Mouse (Mus musculus): Measurements from ENCODE around the gene Bcr. TPM values are rescaled to one million over a fixed set of nuclear protein-coding genes. Genes with fewer than 3 reads are reported as not detected.
A peak's percentile ranks its signal among the peaks of the same experiment; 100 is the strongest.
"Not testable (repeated sequence)": the region's sequence is repeated elsewhere in the genome, so short reads cannot be mapped to it uniquely, and the experiment has no call there.

The Bcr gene
- polyA plus RNA-seq, 1 experiment from 2014 or later: 1.3 TPM

- Histone ChIP-seq H3K9ac (no peak within 1 kb of the TSS), H3K4me3 (replicated peaks) (no peak within 1 kb of the TSS), H3K4me2 (no peak within 1 kb of the TSS), H3K27ac (replicated peaks) (no peak within 1 kb of the TSS), H3K27me3 (no peaks in the 10 kb centered on the region), H3K4me1 (replicated peaks) (peaks cover 9% of the 10 kb centered on the region; the same call in 1 of the 2 replicates), H3K36me3 (replicated peaks) (no peaks in the 10 kb centered on the region), H3K9me3 (replicated peaks) (no peaks in the 10 kb centered on the region)
- WGBS (ENCODE audit: insufficient replicate concordance): 48% methylated on average over 10 of the region's 10 CpGs
- ATAC-seq (ENCODE audit: insufficient read depth): no peak
Measured at GRCm38 (mm10) chr10:75032395-75032794, 28.0 kb upstream of the Bcr start, which contains the start of gene Rsph14. Gene Rsph14 (minus strand): TSS chr10:75032586.

DNA sequence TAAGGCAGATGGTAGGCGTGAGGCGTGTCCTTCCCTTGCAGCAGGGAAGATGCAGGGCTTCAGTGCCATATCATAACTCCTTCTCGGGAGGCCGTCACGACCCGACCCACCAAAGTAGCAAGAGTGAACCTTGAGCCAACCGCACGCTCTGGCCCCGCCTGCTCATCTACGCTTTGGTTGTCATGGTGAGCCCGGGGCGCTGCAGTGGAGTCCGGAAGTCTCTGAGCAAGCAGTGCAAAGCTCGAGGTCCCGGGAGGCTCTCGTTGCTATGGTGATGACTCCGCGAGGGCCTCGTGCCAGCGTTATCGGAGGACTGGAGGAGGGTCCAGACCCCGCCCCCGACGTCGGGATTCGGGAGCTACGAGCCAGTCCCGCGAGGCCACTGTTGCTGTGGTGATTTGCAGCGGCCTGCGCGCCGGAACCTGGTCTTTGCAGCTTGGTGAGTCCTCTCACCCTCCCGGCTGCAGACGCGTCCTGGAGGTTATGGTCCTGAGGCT, 23.5 kb upstream of the Bcr start, which contains the start of gene Rab36:
TSS of gene Rab36 (plus strand) at position 176 of the 497 bp plus-strand sequence.
- peak; percentile 85 for ATAC-seq (ENCODE audit: insufficient read depth)
- Histone ChIP-seq H3K27me3 (no peaks in the 10 kb centered on the region), H3K4me3 (replicated peaks) (peak within 1 kb of the TSS; percentile 26), H3K4me2 (peak within 1 kb of the TSS; percentile 56), H3K4me1 (replicated peaks) (0 out of 2 replicates have a peak, but pooled peaks cover 8% of the 10 kb centered on the region), H3K27ac (replicated peaks) (0 out of 2 replicates have a peak within 1 kb of the TSS, but pooled peaks have one; percentile 3), H3K9ac (no peak within 1 kb of the TSS), H3K9me3 (replicated peaks) (no peaks in the 10 kb centered on the region), H3K36me3 (replicated peaks) (no peaks in the 10 kb centered on the region)
- WGBS (ENCODE audit: insufficient replicate concordance): under 1% methylated on average over 36 of the region's 36 CpGs

GRCm38 (mm10) chr10:75042060-75042459, 18.3 kb upstream of the Bcr start:
- H3K9me3 ChIP-seq (replicated peaks); H3K4me2 ChIP-seq; H3K27me3 ChIP-seq; ATAC-seq (ENCODE audit: insufficient read depth); H3K36me3 ChIP-seq (replicated peaks); H3K9ac ChIP-seq; H3K4me3 ChIP-seq (replicated peaks); H3K27ac ChIP-seq (replicated peaks): not testable (repeated sequence)
- peaks cover 22% of the 10 kb centered on the region for H3K4me1 ChIP-seq (replicated peaks)
- WGBS (ENCODE audit: insufficient replicate concordance): 4% methylated on average over 1 of the region's 1 CpGs

- Histone ChIP-seq H3K4me2 (no peak overlapping the region), H3K27me3 (no peaks in the 10 kb centered on the region), H3K9ac (no peak overlapping the region), H3K4me1 (replicated peaks) (peaks cover 16% of the 10 kb centered on the region), H3K4me3 (replicated peaks) (no peak overlapping the region), H3K27ac (replicated peaks) (no peak overlapping the region), H3K9me3 (replicated peaks) (no peaks in the 10 kb centered on the region), H3K36me3 (replicated peaks) (no peaks in the 10 kb centered on the region)
- ATAC-seq (ENCODE audit: insufficient read depth): peak; percentile 33; the same call in 1 of the 2 replicates
- WGBS (ENCODE audit: insufficient replicate concordance): 12% methylated on average over 7 of the region's 7 CpGs
Measured at GRCm38 (mm10) chr10:75044459-75044858, 15.9 kb upstream of the Bcr start.

DNA sequence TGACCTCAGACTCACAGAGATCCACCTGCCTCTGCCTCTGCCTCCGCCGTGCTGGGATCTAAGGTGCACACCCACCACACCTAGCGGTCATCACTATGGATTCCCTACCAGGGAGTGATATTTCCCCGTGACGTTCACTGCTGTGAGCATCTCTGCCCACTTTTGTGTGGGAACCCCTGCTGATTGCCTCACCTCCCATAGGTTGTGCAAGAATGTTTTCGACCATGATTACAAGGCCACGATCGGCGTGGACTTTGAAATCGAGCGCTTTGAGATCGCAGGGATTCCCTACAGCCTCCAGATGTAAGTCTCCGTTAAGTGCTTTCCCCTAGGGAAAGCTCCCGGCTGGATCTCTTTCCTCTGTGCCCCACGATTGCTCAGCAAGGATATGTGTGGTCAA, 14.6 kb upstream of the Bcr start:
- no peak overlapping the region for H3K4me3 ChIP-seq (replicated peaks)
- peaks cover 16% of the 10 kb centered on the region for H3K4me1 ChIP-seq (replicated peaks)
- no peaks in the 10 kb centered on the region for H3K36me3 ChIP-seq (replicated peaks)
- H3K9me3 ChIP-seq (replicated peaks): no peaks in the 10 kb centered on the region
- H3K27ac ChIP-seq (replicated peaks): no peak overlapping the region
- no peaks in the 10 kb centered on the region for H3K27me3 ChIP-seq
- 71% methylated on average over 15 of the region's 15 CpGs for WGBS (ENCODE audit: insufficient replicate concordance)
- 0 out of 2 replicates have a peak overlapping the region, but pooled peaks have one; percentile 15 for H3K4me2 ChIP-seq
- H3K9ac ChIP-seq: no peak overlapping the region
- no peak for ATAC-seq (ENCODE audit: insufficient read depth)

DNA sequence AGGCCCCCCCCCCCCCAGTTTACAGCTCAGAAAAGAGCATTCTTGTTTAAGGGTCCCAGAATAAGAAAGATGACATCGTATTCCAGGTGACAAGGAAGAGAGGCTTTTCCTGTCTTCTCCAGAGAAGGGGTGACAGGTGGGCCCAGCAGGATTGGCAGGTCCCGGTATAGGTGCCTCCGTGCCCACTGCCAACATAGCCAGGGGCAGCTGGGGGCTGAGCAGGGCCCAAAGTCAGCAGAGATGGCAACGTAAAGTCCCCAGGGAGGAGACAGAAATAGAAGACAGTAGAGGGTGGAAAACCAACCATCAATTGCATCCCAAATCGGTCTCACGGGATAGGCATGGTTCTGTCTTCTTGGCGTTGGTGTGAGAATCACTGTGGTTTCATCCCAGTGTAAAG, 11.7 kb upstream of the Bcr start:
- Histone ChIP-seq H3K4me2 (no peak overlapping the region), H3K4me1 (replicated peaks) (peaks cover 24% of the 10 kb centered on the region), H3K9ac (no peak overlapping the region), H3K9me3 (replicated peaks) (no peaks in the 10 kb centered on the region), H3K27me3 (no peaks in the 10 kb centered on the region), H3K4me3 (replicated peaks) (no peak overlapping the region), H3K36me3 (replicated peaks) (no peaks in the 10 kb centered on the region), H3K27ac (replicated peaks) (no peak overlapping the region)
- 86% methylated on average over 7 of the region's 7 CpGs for WGBS (ENCODE audit: insufficient replicate concordance)
- ATAC-seq (ENCODE audit: insufficient read depth): no peak

DNA sequence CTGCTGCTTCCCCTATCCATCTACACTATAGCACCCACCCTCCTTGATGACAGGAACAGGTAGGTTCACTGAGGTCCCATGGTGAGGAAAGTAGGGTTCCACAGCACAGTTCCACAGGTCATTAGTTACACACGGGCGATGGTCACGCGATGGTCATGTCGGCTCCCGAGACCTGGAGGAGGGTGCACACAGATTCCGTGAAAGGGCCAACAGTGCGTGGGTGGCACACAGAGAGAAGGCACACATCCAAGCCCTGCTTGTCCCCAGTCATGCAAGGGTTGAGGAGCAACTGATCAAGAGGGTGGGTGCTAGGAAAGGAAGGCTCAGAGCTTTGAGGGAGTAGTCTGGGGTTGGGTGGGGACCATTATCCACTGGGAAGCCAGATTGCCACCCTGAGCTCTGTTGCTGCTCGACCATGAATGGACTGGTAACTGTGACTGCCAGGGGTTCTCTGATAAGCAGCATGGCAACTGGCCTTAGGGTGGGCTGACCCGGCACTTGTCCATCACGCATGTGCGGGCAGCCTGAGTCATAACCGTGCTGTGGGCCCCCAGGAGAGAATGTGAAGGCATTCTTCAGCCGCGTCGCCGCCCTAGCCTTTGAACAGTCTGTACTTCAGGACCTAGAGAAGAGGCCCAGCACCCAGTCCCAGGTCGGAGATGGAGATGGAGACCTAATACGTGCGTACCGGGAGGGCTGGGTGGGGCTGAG, 8.9 kb upstream of the Bcr start:
- H3K9ac ChIP-seq: no peak overlapping the region

GRCm38 (mm10) chr10:75052902-75053301, 7.5 kb upstream of the Bcr start:
- Histone ChIP-seq H3K4me3 (replicated peaks) (no peak overlapping the region), H3K9ac (no peak overlapping the region), H3K27me3 (no peaks in the 10 kb centered on the region), H3K9me3 (replicated peaks) (no peaks in the 10 kb centered on the region), H3K4me1 (replicated peaks) (peaks cover 41% of the 10 kb centered on the region), H3K27ac (replicated peaks) (0 out of 2 replicates have a peak overlapping the region, but pooled peaks have one; percentile 2), H3K4me2 (no peak overlapping the region), H3K36me3 (replicated peaks) (no peaks in the 10 kb centered on the region)
- 57% methylated on average over 8 of the region's 8 CpGs for WGBS (ENCODE audit: insufficient replicate concordance)
- ATAC-seq (ENCODE audit: insufficient read depth): no peak

More for the DNA sequence above, 8.9 kb upstream of the Bcr start:
- no peak overlapping the region for H3K4me3 ChIP-seq (replicated peaks)
- no peak overlapping the region for H3K27ac ChIP-seq (replicated peaks)
- ATAC-seq (ENCODE audit: insufficient read depth): no peak
- WGBS (ENCODE audit: insufficient replicate concordance): 77% methylated on average over 21 of the region's 21 CpGs
- H3K4me2 ChIP-seq: no peak overlapping the region
- peaks cover 30% of the 10 kb centered on the region for H3K4me1 ChIP-seq (replicated peaks)
- no peaks in the 10 kb centered on the region for H3K9me3 ChIP-seq (replicated peaks)
- H3K27me3 ChIP-seq: no peaks in the 10 kb centered on the region
- no peaks in the 10 kb centered on the region for H3K36me3 ChIP-seq (replicated peaks)

GRCm38 (mm10) chr10:75053655-75054054, 6.7 kb upstream of the Bcr start:
- H3K27me3 ChIP-seq: no peaks in the 10 kb centered on the region
- peak; percentile 56; the same call in 1 of the 2 replicates for ATAC-seq (ENCODE audit: insufficient read depth)
- no peak overlapping the region for H3K4me3 ChIP-seq (replicated peaks)
- H3K4me2 ChIP-seq: no peak overlapping the region
- no peaks in the 10 kb centered on the region for H3K36me3 ChIP-seq (replicated peaks)
- H3K4me1 ChIP-seq (replicated peaks): peaks cover 41% of the 10 kb centered on the region
- H3K9me3 ChIP-seq (replicated peaks): no peaks in the 10 kb centered on the region
- no peak overlapping the region for H3K9ac ChIP-seq
- WGBS (ENCODE audit: insufficient replicate concordance): 60% methylated on average over 4 of the region's 4 CpGs
- no peak overlapping the region for H3K27ac ChIP-seq (replicated peaks)

DNA sequence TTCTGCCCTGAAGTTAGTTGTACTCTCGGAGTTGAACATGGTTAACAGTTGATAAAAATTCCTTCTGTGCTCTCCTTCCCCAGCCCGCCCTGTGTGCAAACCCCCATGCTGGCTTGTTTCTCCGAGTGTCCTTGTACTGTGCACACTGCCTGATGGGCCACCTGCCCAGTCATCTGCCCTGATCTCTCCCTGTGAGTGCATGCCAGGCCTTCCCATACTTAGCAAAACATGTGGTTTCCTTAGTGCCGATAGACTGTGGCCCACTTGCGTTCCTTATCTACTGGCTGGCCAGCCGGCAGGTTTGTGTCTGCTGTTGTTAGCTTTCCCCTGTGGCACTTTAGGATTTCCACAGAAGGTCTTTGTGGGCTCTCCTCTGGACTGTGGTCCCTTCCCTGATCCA, 6.3 kb upstream of the Bcr start:
- H3K4me3 ChIP-seq (replicated peaks): no peak overlapping the region
- H3K27me3 ChIP-seq: no peaks in the 10 kb centered on the region
- ATAC-seq (ENCODE audit: insufficient read depth): no peak
- H3K9me3 ChIP-seq (replicated peaks): no peaks in the 10 kb centered on the region
- H3K27ac ChIP-seq (replicated peaks): no peak overlapping the region
- 14% methylated on average over 6 of the region's 6 CpGs for WGBS (ENCODE audit: insufficient replicate concordance)
- no peak overlapping the region for H3K9ac ChIP-seq
- no peak overlapping the region for H3K4me2 ChIP-seq
- no peaks in the 10 kb centered on the region for H3K36me3 ChIP-seq (replicated peaks)
- H3K4me1 ChIP-seq (replicated peaks): peaks cover 41% of the 10 kb centered on the region

- no peak overlapping the region for H3K9ac ChIP-seq
- H3K4me2 ChIP-seq: no peak overlapping the region
- no peaks in the 10 kb centered on the region for H3K36me3 ChIP-seq (replicated peaks)
- WGBS (ENCODE audit: insufficient replicate concordance): 37% methylated on average over 5 of the region's 5 CpGs
- peaks cover 50% of the 10 kb centered on the region for H3K4me1 ChIP-seq (replicated peaks)
- H3K4me3 ChIP-seq (replicated peaks): no peak overlapping the region
- no peak for ATAC-seq (ENCODE audit: insufficient read depth)
- peaks cover 14% of the 10 kb centered on the region for H3K27me3 ChIP-seq
- H3K27ac ChIP-seq (replicated peaks): no peak overlapping the region
- H3K9me3 ChIP-seq (replicated peaks): no peaks in the 10 kb centered on the region
Measured at GRCm38 (mm10) chr10:75055672-75056071, 4.7 kb upstream of the Bcr start.

Measured in liver, embryonic 15.5 days (tissue).